Mouse (Mus musculus) ovary, adult 18-20 months (tissue): Measurements from ENCODE around the gene Kri1.
"Not testable (repeated sequence)": the region's sequence is repeated elsewhere in the genome, so short reads cannot be mapped to it uniquely, and the experiment has no call there.

Experiments used
- DNase-seq: peaks from one replicate; pipeline ENCODE4 v3.0.0; 2022; ENCODE audit warnings: low spot score, mixed read lengths

Gene Kri1

DNA sequence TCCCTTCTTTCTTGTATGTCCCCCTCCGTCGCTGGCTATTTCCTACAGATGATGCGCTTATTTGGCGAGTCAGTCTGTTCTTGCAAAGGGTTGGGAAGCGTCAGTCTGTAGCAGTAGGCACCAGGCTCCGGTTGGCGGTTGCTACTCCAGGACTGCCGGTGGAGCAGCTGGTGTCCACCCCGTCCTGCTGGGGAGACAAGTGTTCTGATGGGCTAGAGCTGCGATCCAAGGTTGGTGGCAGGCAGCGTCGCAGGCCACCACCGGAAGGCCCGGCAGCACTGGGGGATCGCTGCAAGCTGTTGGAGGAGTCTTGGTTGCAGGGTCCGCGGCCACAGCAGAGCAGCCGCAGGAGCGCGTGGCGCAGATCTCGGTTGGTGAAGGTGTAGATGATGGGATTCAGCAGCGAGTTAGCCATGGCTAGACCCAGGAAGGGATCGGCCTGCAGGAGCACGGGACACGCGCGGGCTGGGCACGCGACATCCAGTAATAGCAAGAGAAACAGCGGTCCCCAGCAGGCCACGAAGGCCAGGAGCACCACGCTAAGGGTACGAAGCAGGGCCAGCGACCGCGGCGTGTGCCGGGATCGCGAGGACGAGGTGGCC, 43.8 kb downstream of the Kri1 start:
- DNase-seq: no peak

DNA sequence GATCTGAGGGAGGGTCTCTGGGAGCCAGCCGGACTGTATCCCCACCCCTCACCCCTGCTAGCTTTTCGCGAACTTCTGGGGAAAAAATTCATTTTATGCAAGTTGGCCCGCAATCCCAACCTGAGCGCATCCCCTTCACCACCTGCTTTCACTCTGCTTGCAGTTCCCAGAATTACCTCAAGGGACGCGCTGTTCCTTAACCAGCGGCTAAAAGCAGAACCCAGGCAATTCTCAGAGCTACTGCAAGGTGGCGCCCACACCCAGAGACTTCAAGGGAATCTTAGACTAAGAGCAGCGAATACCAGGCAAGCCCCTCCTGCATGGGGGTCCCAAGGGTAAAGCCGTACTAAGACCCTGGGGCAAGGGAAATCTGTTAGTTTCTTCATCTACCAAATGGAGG, 46.4 kb downstream of the Kri1 start:
- no peak for DNase-seq

DNA sequence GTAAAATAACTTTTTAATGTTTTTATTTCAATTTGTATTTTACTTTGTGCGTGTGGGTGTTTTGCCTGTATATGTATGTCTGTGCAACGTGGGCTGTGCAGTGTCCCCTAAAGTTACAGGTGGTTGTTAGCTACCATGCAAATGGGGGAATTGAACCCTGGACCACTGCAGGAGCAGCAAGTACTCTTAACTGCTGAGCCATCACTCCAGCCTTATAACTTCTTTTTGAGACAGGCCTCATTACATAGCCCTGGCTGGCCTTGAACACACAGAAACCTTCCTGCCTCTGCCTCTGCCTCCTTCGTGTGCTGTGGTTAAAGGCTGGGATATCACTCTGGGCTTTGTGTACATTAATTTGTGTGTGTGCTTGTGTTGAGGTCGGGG, 48.3 kb downstream of the Kri1 start:
- no peak for DNase-seq

DNA sequence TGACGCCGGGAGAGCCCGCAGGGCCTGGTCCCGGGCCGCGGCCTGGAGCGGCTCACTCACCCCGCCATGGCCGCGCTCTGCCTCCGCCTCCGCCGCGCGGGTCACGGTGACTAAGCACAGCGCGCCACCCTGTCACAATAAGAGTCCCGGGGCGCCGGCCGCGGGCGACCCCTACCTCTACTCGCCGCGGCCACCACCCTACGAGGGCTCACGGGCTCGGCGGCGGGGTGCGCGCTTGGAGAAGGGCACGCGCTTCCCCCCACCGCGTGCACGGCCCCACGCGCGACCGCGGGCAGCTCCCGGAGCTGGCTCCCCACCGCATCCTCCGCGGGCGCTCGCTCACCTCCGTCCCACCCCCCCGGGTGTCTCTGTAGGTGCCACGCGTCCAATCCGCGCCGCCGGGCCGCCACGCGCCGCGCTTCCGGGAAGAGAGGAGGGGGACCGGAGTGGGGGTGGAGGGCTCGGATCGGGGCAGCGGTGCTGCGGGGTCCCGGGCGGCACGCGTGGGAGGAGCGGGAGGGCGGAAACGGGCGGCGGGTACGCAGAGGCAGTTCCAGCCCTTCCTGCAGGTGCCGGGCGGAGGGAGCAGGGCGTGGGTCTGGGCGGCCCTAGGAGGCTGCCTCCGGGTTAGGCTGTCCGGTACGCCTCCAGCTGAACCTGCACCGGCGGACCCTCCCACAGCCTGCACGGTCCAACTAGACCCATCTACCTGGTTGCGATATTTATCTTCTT, 48.9 kb downstream of the Kri1 start, which contains the start of gene Keap1:
Gene Keap1, minus strand, starts transcription at position 629 of the 732 bp plus-strand sequence.
- DNase-seq: peak; percentile 70

DNA sequence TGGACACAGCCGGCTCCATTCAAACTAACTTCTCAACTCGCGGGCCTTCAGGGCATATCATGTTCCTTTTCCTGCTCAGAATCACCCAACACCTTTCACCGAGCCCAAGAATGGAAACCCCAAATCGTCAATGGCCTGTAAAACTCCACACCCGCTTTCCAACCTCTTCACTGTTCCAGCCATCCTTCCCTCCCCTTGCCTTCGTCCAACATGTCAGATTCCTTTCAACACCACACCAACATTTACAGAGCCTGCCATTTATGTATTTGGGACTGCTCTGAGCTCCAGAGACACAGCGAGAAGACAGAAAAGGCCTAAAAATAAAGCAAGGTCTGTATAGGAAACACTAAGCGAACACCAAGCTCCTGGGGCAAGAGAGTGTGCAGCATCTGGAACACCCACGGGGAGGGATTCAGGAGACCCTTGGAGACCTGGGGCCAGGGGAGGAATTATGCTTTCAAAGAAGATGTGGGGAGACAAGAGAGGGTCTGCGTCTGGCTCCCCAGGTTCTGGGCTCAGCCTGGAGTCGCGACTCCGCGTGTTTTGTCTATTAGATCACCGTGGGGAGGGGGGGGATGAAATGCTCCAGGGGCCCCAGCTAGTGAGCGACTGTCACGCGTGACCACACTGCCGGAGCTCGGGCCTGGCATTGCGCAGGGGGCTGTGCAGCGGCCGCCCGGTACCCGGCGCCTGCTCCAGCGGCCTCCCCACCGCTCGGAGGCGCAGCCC, 49.6 kb downstream of the Kri1 start:
- DNase-seq: no peak

DNA sequence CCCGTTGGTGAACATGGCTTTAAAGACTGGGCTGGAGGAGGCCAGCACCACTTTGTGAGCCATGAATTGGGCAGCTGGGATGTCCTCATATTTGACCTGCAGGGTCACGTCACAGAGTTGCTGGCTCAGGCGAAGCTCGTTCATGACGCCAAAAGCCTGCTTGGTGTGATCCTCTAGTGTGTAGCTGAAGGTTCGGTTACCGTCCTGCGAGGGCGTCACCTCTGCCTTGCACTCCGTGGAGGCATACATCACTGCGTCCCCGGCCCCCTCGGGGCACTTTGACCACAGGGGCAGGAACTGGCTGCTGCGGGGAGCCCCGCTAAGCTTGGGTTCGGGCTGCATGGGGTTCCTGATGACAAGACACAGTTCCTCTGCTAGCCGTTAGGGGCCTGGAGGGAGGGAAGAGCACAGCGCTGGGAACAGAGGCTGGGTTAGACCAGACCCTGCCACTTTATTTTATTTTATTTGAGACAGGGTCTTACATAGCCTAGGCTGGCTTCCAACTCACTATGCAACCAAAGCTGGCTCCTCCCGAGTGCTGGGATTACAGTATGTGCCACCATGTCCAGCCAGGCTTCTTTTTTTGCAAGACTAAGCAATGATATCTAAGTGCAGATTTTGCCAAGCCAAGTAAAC, 50.3 kb downstream of the Kri1 start:
- DNase-seq: no peak

DNA sequence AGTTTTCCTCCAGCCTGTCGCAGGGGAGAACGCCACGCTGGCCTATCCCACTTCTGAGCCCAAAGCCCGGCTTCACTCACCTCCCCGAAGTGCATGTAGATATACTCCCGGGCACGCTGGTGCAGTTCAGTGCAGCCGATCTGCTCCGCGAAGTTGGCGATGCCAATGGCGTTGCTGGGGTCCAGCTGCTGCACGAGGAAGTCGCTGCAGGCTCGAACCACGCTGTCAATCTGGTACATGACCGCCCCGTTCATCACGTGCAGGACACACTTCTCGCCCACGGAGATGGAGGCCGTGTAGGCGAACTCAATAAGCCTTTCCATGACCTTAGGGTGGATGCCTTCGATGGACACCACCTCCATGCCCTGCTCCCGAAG, 50.8 kb downstream of the Kri1 start:
- DNase-seq: no peak

DNA sequence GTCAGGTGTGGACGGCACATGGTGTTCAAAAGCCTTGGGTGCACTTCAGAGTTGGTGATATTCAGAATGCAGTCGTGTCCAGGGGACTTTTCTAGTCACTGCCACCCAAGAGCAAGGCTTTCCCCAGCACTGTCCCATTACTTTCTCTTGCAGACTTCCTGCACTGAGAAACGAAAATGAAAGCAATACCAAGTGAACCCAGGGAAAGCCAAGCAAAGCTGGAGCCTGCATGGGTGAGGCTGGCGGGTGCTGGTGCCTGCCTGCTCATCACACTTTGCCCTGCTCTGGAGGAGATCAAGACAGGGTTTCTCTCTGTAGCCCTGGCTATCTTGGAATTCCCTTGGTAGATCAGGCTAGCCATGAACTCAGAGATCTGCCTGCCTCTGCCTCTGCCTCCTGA, 52.4 kb downstream of the Kri1 start:
- DNase-seq: no peak

DNA sequence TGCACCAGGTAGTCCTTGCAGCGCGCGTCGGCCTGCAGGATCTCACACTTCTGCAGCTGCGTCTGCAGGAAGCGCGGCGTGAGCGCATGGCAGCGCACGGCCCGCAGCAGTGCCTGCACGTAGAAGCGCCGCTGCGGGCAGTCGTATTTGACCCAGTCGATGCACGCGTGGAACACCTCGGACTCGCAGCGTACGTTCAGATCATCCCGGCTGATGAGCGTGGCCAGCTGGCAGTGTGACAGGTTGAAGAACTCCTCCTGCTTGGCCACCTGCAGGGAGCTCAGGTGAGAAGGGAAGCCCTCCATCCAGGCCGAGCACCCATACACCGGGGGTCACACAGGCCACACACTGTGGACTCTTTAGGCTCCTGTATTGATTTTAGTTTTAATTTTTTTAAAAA, 54.0 kb downstream of the Kri1 start:
- DNase-seq: no peak

DNA sequence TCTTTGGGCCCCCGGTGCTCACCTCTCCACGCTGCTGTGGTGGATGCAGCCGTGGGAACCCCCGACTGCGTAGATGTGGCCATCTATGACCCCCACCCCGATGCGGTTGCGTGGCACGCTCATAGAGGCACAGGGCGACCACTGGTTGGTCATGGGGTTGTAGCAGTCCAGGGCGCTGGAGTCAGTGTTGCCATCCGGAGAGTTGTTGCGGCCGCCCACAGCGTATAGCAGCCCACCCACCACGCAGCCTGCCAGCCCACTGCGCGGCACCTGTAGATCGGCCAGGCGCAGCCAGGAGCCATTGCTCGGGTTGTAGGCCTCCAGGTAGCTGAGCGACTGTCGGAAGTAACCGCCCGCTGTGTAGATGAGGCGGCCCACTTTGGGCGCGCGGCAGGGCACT, 54.4 kb downstream of the Kri1 start:
- no peak for DNase-seq

DNA sequence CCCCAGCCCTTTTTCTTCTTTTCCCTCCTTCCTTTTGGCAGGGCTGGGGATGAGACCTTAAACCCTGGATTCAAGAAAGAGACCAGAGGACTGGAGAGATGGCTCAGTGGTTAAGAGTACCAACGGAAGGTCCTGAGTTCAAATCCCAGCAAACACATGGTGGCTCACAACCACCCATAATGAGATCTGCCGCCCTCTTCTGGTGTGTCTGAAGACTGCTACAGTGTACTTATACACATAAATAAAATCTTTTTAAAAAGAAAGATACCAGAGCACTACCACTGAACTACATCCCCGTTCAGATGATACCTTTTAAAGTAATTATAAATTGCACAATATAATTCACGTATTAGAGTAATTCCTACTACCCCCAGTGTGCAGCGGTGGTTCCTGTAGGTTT, 54.9 kb downstream of the Kri1 start:
- DNase-seq: no peak

DNA sequence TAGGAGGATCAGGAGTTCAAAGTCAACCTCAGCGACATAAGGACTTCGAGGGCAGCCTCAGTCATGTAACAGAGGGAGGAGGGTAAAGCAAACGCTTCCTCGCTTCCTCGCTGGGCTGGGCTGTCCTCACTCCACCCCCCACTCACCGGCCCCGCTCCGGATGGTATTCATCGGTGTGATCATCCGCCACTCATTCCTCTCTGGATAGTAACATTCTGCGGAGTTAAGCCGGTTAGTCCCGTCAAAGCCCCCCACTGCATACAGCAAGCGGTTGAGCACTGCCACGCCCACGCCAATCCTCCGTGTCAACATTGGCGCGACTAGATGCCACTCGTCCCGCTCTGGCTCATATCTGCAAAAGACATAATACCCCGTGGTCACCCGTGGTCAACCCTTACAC, 56.2 kb downstream of the Kri1 start:
- DNase-seq: no peak

DNA sequence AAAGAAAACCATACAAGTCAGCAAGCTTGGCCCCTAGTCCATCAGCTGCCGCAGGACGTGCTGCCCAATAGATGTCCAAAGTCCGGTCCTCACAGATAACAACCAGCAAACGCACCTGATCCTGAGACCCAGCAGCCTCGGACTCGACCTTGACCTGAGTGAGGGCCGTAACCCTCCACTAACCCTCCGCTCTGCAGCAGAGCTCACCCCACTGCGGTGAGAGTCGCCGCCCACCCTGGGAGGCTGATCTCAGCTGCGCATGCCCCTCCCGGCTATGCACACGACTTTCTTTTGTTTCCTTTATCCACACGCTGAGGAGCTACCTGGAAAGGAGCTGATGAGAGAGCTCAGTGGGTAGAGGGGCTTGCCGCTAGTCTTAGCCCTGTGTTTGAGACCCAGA, 60.4 kb downstream of the Kri1 start:
- no peak for DNase-seq

DNA sequence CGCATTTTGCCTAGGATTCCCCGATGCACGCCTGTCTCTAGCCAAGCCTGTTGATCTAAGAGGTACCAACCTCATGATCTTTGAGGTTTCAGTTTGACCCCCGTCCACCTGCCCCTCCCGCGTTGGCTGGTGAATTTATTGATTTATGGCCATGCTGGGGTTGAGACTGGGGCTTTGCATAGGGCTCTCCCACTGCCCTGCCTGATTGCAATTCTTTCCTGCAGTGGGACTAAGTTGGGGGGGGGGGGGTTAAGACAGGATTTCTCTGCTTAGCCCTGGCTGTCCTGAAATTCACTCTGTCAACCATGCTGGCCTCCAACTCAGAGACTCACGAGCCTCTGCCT, 62.4 kb downstream of the Kri1 start:
- no peak for DNase-seq

DNA sequence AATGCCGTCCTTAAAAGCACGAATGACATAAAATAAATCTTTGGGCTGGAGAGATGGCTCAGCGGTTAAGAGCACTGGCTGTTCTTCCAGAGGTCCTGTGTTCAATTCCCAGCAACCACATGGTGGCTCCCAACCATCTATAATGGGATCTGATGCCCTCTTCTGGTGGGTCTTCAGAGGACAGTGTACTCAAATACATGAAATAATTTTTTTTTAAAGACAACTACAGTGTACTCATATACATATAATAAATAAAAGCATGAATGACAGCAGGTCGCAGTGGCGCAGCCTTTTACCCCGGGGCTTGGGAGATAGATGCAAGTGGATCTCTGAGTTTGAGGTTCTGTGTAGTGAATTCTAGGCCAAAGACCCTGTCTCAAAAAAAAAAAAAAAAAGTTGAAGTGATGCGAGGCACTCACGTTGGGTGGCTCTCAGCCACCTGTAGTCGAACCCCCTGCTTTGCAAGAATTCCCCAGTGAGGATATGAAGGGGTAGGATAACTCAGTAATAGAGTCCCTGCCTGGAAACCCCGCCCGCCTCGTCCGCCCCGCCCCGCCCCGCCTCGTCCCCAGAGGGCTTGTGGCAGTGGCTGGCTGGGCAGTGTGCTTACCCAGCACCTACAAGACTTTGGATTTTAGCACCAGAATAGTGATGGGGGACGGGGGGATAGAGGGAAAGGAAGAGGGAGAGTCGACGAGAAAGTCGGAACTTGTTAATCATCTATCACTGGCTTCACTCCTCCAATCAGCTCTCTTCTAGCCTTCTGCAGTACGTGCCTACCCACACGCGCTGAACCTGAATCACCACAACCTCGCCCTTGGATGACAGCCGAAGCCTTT, 63.0 kb downstream of the Kri1 start:
- no peak for DNase-seq

DNA sequence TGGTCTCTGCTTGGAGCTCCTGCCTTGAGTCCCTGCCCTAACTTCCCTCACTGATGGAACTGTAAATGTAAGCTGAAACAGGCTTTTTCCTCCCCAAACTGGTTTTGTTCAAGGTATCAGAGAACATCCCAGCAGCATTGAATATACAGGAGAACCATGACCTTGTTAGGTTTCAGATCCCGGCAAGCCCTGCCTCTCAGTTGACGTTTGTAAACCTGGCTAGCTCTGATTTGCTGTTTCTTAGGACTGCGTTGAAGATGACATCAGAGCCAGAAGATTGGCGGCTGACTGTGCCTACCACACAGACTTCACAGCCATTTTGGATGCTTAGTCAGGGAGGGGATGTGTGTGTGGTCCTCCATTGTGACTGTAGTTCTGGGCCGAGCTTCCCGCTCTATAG, 63.9 kb downstream of the Kri1 start:
- no peak for DNase-seq

DNA sequence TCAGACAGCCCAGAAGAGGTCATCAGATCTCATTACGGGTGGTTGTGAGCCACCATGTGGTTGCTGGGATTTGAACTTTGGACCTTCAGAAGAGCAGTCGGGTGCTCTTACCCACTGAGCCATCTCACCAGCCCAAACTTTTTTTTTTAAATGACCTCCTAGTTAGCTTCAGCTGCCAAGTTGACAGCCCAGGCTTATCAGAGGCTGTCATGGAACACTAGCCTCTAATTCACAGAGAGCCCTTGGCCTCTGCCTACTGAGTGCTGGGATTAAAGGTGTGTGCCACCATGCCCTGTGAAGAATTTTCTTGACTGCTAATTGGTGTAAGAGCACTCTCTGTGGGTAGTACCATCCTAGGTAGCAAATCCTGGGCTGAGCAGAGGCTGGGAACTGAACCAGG, 64.3 kb downstream of the Kri1 start:
- DNase-seq: not testable (repeated sequence)
